Mouse (Mus musculus): ENCODE measurements around the gene Igfbp4. TPM values are rescaled to one million over a fixed set of nuclear protein-coding genes. Genes with fewer than 3 reads are reported as not detected.
A peak's percentile ranks its signal among the peaks of the same experiment; 100 is the strongest.

The Igfbp4 gene
- total RNA-seq, 2 experiments from 2014 or later, result 80.6 to 93.5 TPM

GRCm38 (mm10) chr11:99040346-99040974 lies 584 bp upstream of the Igfbp4 start:
- intact Hi-C loops (cut with DNase I), result loop anchor here (5.0 kb wide), 1 partner anchor 108 kb away; no protein-coding TSS in a partner anchor
- DNase-seq, result peak; percentile 47 to 59

GRCm38 (mm10) chr11:99041841-99042780 lies 1.1 kb downstream of the Igfbp4 start:
- peak in 1 of 2 experiments; percentile 39 for DNase-seq
- intact Hi-C loops (cut with DNase I), result loop anchor here (5.0 kb wide), 1 partner anchor 110 kb away; no protein-coding TSS in a partner anchor

- DNase-seq, result peak; percentile 49 to 60
- intact Hi-C loops (cut with DNase I), result loop anchor here (5.0 kb wide), 1 partner anchor 111 kb away; no protein-coding TSS in a partner anchor
Measured at GRCm38 (mm10) chr11:99042834-99043431, 1.9 kb downstream of the Igfbp4 start.

- intact Hi-C loops (cut with DNase I), result loop anchor here (5.0 kb wide), 1 partner anchor 111 kb away; no protein-coding TSS in a partner anchor
- no peak for DNase-seq
Measured at GRCm38 (mm10) chr11:99043632-99044031, 2.6 kb downstream of the Igfbp4 start.

- intact Hi-C loops (cut with DNase I), result loop anchor here (5.0 kb wide), 1 partner anchor 112 kb away; no protein-coding TSS in a partner anchor
Measured at GRCm38 (mm10) chr11:99044306-99044705, 3.3 kb downstream of the Igfbp4 start.

GRCm38 (mm10) chr11:99045159-99045889 lies 4.3 kb downstream of the Igfbp4 start:
- no peak for DNase-seq
- intact Hi-C loops (cut with DNase I), result no loop called here

More at GRCm38 (mm10) chr11:99044306-99044705, 3.3 kb downstream of the Igfbp4 start:
- no peak for DNase-seq

GRCm38 (mm10) chr11:99047120-99047519 lies 6.1 kb downstream of the Igfbp4 start:
- intact Hi-C loops (cut with DNase I), result no loop called here

GRCm38 (mm10) chr11:99047643-99048042 lies 6.6 kb downstream of the Igfbp4 start:
- intact Hi-C loops (cut with DNase I), result no loop called here
- DNase-seq, result peak; percentile 32 to 47

More at GRCm38 (mm10) chr11:99047120-99047519, 6.1 kb downstream of the Igfbp4 start:
- peak; percentile 83 to 85 for DNase-seq

GRCm38 (mm10) chr11:99055143-99055542 lies 14.1 kb downstream of the Igfbp4 start:
- intact Hi-C loops (cut with DNase I), result no loop called here
- DNase-seq, result no peak

GRCm38 (mm10) chr11:99055571-99056452 lies 14.8 kb downstream of the Igfbp4 start:
- peak; percentile 34 to 56 for DNase-seq
- intact Hi-C loops (cut with DNase I), result no loop called here

- intact Hi-C loops (cut with DNase I), result no loop called here
Measured at GRCm38 (mm10) chr11:99060435-99060834, 19.4 kb downstream of the Igfbp4 start.

GRCm38 (mm10) chr11:99062661-99063060 lies 21.6 kb downstream of the Igfbp4 start:
- DNase-seq, result no peak

More at GRCm38 (mm10) chr11:99060435-99060834, 19.4 kb downstream of the Igfbp4 start:
- peak in 1 of 2 experiments; percentile 43 for DNase-seq

GRCm38 (mm10) chr11:99063406-99064131 lies 22.5 kb downstream of the Igfbp4 start:
- no peak for DNase-seq
- intact Hi-C loops (cut with DNase I), result no loop called here

More at GRCm38 (mm10) chr11:99062661-99063060, 21.6 kb downstream of the Igfbp4 start:
- intact Hi-C loops (cut with DNase I), result no loop called here

- intact Hi-C loops (cut with DNase I), result no loop called here
- no peak for DNase-seq
Measured at GRCm38 (mm10) chr11:99065353-99065752, 24.3 kb downstream of the Igfbp4 start.

- peak; percentile 75 to 82 for DNase-seq
- intact Hi-C loops (cut with DNase I), result loop anchor here (1.0 to 2.0 kb wide), 3 partner anchors 27 to 83 kb away; no protein-coding TSS in a partner anchor
Measured at GRCm38 (mm10) chr11:99065979-99066378, 24.9 kb downstream of the Igfbp4 start.

- intact Hi-C loops (cut with DNase I), result loop anchor here (2.0 kb wide), 1 partner anchor 55 kb away; no protein-coding TSS in a partner anchor
- no peak for DNase-seq
Measured at GRCm38 (mm10) chr11:99067591-99067990, 26.5 kb downstream of the Igfbp4 start.

- no peak for DNase-seq
- intact Hi-C loops (cut with DNase I), result no loop called here
Measured at GRCm38 (mm10) chr11:99068455-99068854, 27.4 kb downstream of the Igfbp4 start.

GRCm38 (mm10) chr11:99071866-99072265 lies 30.8 kb downstream of the Igfbp4 start:
- DNase-seq, result no peak
- intact Hi-C loops (cut with DNase I), result no loop called here

All from heart, postnatal 36 days (tissue).